Mouse (Mus musculus) embryonic facial prominence, embryonic 12.5 days (tissue): ENCODE measurements around the gene C1qtnf5. TPM values are rescaled to one million over a fixed set of nuclear protein-coding genes. Genes with fewer than 3 reads are reported as not detected.

Experiments
- ATAC-seq: fragments of 200-750 bp; cut with Nextera tagmentation; 2 replicates; pipeline ENCODE4 v1.8.0; 2017; ENCODE audit not compliant: insufficient number of reproducible peaks, insufficient read depth, low FRiP score, low TSS enrichment
- H3K27ac ChIP-seq: fragments of 300-500 bp; sonication (generic); 2 replicates; pipeline ENCODE4 v1.5.1; 2016; ENCODE audit warnings: mild to moderate bottlenecking
- H3K27me3 ChIP-seq: fragments of 300-500 bp; sonication (generic); 2 replicates; pipeline ENCODE4 v1.6.1; 2016; ENCODE audit warnings: mild to moderate bottlenecking, moderate library complexity
- H3K36me3 ChIP-seq: fragments of 300-500 bp; sonication (generic); 2 replicates; pipeline ENCODE4 v1.6.1; 2016; ENCODE audit warnings: mild to moderate bottlenecking
- H3K4me1 ChIP-seq: fragments of 300-500 bp; sonication (generic); 2 replicates; pipeline ENCODE4 v1.6.1; 2016
- H3K4me2 ChIP-seq: fragments of 300-500 bp; sonication (generic); replicated peaks from 2 replicates; pipeline ENCODE4 v1.6.1; 2016; ENCODE audit warnings: mild to moderate bottlenecking, moderate library complexity
- H3K4me3 ChIP-seq: fragments of 300-500 bp; sonication (generic); 2 replicates; pipeline ENCODE4 v1.5.1; 2016; ENCODE audit warnings: mild to moderate bottlenecking
- H3K9ac ChIP-seq: fragments of 300-500 bp; sonication (generic); 2 replicates; pipeline ENCODE4 v1.6.1; 2016; ENCODE audit warnings: mild to moderate bottlenecking, moderate library complexity
- H3K9me3 ChIP-seq: fragments of 300-500 bp; sonication (generic); 2 replicates; pipeline ENCODE4 v1.6.1; 2016; ENCODE audit warnings: mild to moderate bottlenecking, moderate library complexity
- WGBS: fragments of 180-500 bp; shearing (Covaris S2); methylation state at CpG from one replicate; pipeline ENCODE4 v1.1.7; 2016; 5-methylcytosine and 5-hydroxymethylcytosine counted together
- polyA plus RNA-seq: library from polyadenylated mRNA; unstranded; fragments of >200 nt; fragmentation: Nextera tagmentation; extraction: Ambion mirVana; gene quantifications from 2 replicates; pipeline ENCODE4 v1.2.1, GENCODE M21; 2016

The C1qtnf5 gene
- polyA plus RNA-seq, 1 experiment from 2014 or later = 0.78 TPM

DNA sequence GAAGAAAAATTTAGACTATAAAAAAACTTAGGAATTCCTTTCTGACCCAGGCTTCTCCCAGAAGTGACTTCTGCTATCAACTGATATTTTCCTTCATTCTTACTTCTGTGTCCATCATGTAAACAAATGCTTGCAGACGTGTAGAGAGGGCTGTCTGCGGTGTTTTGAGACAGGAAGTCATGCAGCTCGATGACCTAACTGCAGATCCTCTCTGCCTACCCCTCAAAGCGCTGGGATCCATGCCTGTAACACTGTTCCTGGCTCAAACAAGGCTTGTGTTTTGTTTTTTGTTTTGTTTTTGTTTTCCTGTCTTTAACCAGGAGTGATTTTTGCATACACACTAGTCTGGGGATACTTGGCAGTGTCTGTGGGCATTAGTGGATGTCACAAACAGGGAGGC, 30.8 kb downstream of the C1qtnf5 start:
- H3K36me3 ChIP-seq = peaks cover 18% of the 10 kb centered on the region
- peaks cover 24% of the 10 kb centered on the region for H3K4me1 ChIP-seq
- H3K27me3 ChIP-seq = peaks cover 33% of the 10 kb centered on the region
- no peaks in the 10 kb centered on the region for H3K9me3 ChIP-seq
- H3K9ac ChIP-seq = no peak overlapping the region
- 60% methylated on average over 4 of the region's 4 CpGs for WGBS
- no peak for ATAC-seq
- no peak overlapping the region for H3K27ac ChIP-seq
- H3K4me3 ChIP-seq = no peak overlapping the region
- no peak overlapping the region for H3K4me2 ChIP-seq

DNA sequence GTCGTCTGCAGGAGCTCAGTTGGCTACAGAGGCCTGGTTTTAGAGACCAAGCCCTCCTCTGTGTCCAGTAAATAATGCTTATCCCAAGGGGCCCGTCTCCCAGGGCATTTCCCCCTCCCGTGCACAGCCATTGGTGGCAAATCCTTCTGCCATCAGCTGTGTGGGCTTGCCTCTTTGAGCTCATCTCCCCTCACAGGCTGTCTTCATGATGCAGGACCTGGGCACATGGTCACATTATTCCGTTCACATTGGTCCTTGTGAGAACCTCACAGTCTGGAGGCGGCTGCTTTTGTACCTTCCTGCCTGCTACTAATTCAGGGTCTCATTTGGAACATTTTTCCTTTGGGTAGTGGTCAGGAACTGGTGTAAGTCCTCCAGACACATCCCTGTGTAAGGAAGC, 34.9 kb downstream of the C1qtnf5 start:
- ATAC-seq = no peak
- H3K4me2 ChIP-seq = no peak overlapping the region
- H3K9me3 ChIP-seq = no peaks in the 10 kb centered on the region
- H3K36me3 ChIP-seq = peaks cover 39% of the 10 kb centered on the region
- H3K9ac ChIP-seq = no peak overlapping the region
- H3K27ac ChIP-seq = no peak overlapping the region
- H3K4me1 ChIP-seq = no peaks in the 10 kb centered on the region
- no peaks in the 10 kb centered on the region for H3K27me3 ChIP-seq
- H3K4me3 ChIP-seq = no peak overlapping the region
- 65% methylated on average over 5 of the region's 5 CpGs for WGBS

DNA sequence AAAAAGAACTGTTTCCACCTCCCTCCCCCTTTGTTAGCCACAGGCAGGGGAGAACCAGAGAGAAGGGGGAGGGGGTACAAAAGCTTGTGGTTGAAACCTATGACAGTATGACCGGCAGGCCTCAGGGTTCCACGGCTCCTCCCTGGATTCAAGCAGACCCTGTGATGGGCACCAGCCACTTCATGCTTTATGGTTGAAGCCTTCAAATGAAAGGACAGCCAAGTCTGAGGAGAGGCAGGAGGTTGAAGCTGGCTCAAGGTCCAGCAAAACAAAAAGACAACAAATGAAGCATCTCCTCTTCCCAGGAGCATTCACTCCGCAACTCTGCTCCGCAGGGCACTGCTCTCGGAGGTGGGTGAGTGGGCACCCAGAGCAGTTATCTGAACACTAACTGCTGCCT, 36.4 kb downstream of the C1qtnf5 start:
- Histone ChIP-seq H3K4me1 (no peaks in the 10 kb centered on the region), H3K4me3 (no peak overlapping the region), H3K9ac (no peak overlapping the region), H3K27ac (no peak overlapping the region), H3K36me3 (peaks cover 40% of the 10 kb centered on the region), H3K4me2 (no peak overlapping the region), H3K27me3 (no peaks in the 10 kb centered on the region), H3K9me3 (no peaks in the 10 kb centered on the region)
- ATAC-seq = no peak
- 80% methylated on average over 5 of the region's 5 CpGs for WGBS

DNA sequence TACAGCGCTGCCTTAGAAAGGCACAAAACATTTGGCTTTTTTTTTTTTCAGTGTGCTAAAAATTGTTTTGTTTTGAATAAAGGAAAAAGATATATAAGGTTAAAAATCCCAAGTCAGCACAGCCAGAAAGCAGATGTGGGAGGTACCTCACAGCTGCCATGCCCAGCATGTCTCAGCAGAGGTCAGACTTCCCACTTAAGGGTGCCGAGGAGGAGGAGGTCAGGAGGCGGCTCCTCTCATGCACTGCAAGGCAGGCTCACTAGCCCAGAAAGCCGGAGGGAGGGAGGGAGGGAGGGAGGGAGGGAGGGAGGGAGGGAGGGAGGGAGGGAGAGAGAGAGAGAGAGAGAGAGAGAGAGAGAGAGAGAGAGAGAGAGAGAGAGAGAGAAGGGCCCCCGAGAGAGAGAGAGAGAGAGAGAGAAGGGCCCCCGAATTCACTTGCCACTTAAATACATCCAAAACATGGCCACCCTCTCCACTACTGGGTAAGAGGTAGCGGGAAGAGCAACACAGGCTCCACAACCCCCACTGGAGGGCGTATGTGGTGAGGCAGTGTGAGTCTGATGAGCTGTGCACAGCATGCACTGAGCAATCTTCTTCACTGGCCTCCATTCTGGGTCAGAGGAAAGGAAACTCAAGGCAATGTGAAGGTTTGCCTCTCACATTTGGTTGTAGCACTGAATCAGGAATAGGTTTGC, 37.1 kb downstream of the C1qtnf5 start:
- peaks cover 46% of the 10 kb centered on the region for H3K36me3 ChIP-seq
- no peak overlapping the region for H3K4me2 ChIP-seq
- WGBS = 36% methylated on average over 6 of the region's 8 CpGs
- no peak for ATAC-seq
- no peak overlapping the region for H3K4me3 ChIP-seq
- H3K9ac ChIP-seq = no peak overlapping the region
- H3K9me3 ChIP-seq = no peaks in the 10 kb centered on the region
- no peak overlapping the region for H3K27ac ChIP-seq
- H3K27me3 ChIP-seq = no peaks in the 10 kb centered on the region
- no peaks in the 10 kb centered on the region for H3K4me1 ChIP-seq

DNA sequence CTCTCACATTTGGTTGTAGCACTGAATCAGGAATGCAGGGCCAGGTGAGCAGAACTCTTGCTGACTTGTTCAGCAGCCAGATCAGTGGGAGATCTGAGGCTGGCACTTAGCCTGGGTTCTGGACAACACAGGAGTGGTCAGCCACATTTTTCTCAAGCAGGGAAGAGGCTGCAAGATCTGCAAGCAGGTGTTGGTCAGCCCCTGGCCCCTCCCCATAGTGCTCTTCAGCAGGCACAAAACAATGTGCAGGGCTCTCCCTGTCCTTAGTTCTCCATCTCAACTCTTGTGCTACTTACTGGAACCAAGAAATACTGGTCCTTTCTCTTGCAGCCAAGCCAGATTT, 37.6 kb downstream of the C1qtnf5 start:
- Histone ChIP-seq H3K27ac (no peak overlapping the region), H3K9me3 (no peaks in the 10 kb centered on the region), H3K36me3 (peaks cover 52% of the 10 kb centered on the region), H3K4me2 (no peak overlapping the region), H3K27me3 (no peaks in the 10 kb centered on the region), H3K4me3 (no peak overlapping the region), H3K9ac (no peak overlapping the region), H3K4me1 (no peaks in the 10 kb centered on the region)
- no peak for ATAC-seq

DNA sequence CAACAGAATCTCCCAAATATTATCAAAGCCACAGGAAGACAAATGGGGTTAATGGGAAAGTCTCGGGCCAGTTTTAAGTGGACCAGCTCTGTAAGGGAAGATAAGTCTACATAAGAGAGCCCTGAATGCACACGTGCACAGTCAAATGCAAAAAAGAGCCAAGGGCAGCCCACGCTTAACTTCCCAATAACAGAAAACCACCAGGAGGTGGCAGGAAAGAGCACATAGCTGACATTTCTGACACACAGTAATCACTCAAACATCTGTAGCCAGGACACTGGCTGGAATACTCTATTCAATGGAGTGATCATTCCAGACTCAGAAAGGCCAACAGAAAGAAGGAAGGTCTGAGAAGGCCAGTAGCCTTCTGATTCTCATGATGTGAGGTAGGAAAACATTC, 40.2 kb downstream of the C1qtnf5 start:
- no peak overlapping the region for H3K4me2 ChIP-seq
- 59% methylated on average over 3 of the region's 3 CpGs for WGBS
- H3K27me3 ChIP-seq = no peaks in the 10 kb centered on the region
- no peak overlapping the region for H3K9ac ChIP-seq
- H3K27ac ChIP-seq = no peak overlapping the region
- H3K36me3 ChIP-seq = peaks cover 49% of the 10 kb centered on the region
- no peak for ATAC-seq
- no peaks in the 10 kb centered on the region for H3K4me1 ChIP-seq
- no peak overlapping the region for H3K4me3 ChIP-seq
- no peaks in the 10 kb centered on the region for H3K9me3 ChIP-seq

Other genes starting within 250 kb of the C1qtnf5 start
- gene Thy1, start 63.9 kb upstream of the C1qtnf5 start, polyA plus RNA-seq = 1.6 and 2.8 TPM in 2 replicates
- gene Usp2, start 40.2 kb upstream of the C1qtnf5 start, polyA plus RNA-seq = 8.8 and 10.4 TPM in 2 replicates
- 0.13 and 0.20 TPM in 2 replicates for gene Mfrp, start 5.5 kb upstream of the C1qtnf5 start, polyA plus RNA-seq
- gene Gm49380, start 6.3 kb downstream of the C1qtnf5 start, polyA plus RNA-seq = 0.19 and 0.33 TPM in 2 replicates
- 86.7 and 88.8 TPM in 2 replicates for gene Rnf26, start 6.3 kb downstream of the C1qtnf5 start, polyA plus RNA-seq
- 22.3 and 24.2 TPM in 2 replicates for gene Mcam, start 27.2 kb downstream of the C1qtnf5 start, polyA plus RNA-seq
- gene Cbl, start 126.8 kb downstream of the C1qtnf5 start, polyA plus RNA-seq = 19.6 and 20.3 TPM in 2 replicates
- gene Ccdc153, start 133.4 kb downstream of the C1qtnf5 start, polyA plus RNA-seq = not detected in 2 replicates
- gene Pdzd3, start 144.2 kb downstream of the C1qtnf5 start, polyA plus RNA-seq = 0.12 TPM in 1 of 2 replicates, not detected in the other
- gene Nlrx1, start 161.4 kb downstream of the C1qtnf5 start, polyA plus RNA-seq = 6.2 and 7.1 TPM in 2 replicates
- gene Abcg4, start 181.4 kb downstream of the C1qtnf5 start, polyA plus RNA-seq = 5.9 and 6.4 TPM in 2 replicates
- gene Hinfp, start 198.4 kb downstream of the C1qtnf5 start, polyA plus RNA-seq = 26.5 and 28.5 TPM in 2 replicates
- gene C2cd2l, start 213.0 kb downstream of the C1qtnf5 start, polyA plus RNA-seq = 8.5 and 9.4 TPM in 2 replicates
- 37.2 and 39.1 TPM in 2 replicates for gene Dpagt1, start 218.8 kb downstream of the C1qtnf5 start, polyA plus RNA-seq
- gene H2afx, start 227.4 kb downstream of the C1qtnf5 start, polyA plus RNA-seq = 399 and 416 TPM in 2 replicates
- 126 TPM in 2 replicates for gene Hmbs, start 237.0 kb downstream of the C1qtnf5 start, polyA plus RNA-seq